Mouse (Mus musculus): ENCODE results near the gene Nfib. TPM values are rescaled to one million over a fixed set of nuclear protein-coding genes. Genes with fewer than 3 reads are reported as not detected.

The Nfib gene
- polyA plus RNA-seq, 1 experiment from 2014 or later: 58.4 TPM

GRCm38 (mm10) chr4:82456908-82457307 lies 248.6 kb downstream of the Nfib start:
- no peaks in the 10 kb centered on the region for H3K36me3 ChIP-seq
- H3K27ac ChIP-seq: no peak overlapping the region
- H3K9me3 ChIP-seq: no peaks in the 10 kb centered on the region
- H3K4me3 ChIP-seq (replicated peaks): no peak overlapping the region
- H3K9ac ChIP-seq (replicated peaks): no peak overlapping the region
- peaks cover 30% of the 10 kb centered on the region for H3K4me1 ChIP-seq (replicated peaks)
- H3K4me2 ChIP-seq (replicated peaks): no peak overlapping the region
- H3K27me3 ChIP-seq: no peaks in the 10 kb centered on the region
- peak; percentile 68 for ATAC-seq
- 83% methylated on average over 5 of the region's 5 CpGs for WGBS

- H3K27ac ChIP-seq: no peak overlapping the region
- H3K9ac ChIP-seq (replicated peaks): no peak overlapping the region
- H3K4me1 ChIP-seq (replicated peaks): peaks cover 30% of the 10 kb centered on the region
- no peak overlapping the region for H3K4me2 ChIP-seq (replicated peaks)
- 78% methylated on average over 3 of the region's 3 CpGs for WGBS
- no peaks in the 10 kb centered on the region for H3K9me3 ChIP-seq
- no peak overlapping the region for H3K4me3 ChIP-seq (replicated peaks)
- no peak for ATAC-seq
- no peaks in the 10 kb centered on the region for H3K36me3 ChIP-seq
- H3K27me3 ChIP-seq: no peaks in the 10 kb centered on the region
Measured at GRCm38 (mm10) chr4:82456323-82456713, 249.2 kb downstream of the Nfib start.

GRCm38 (mm10) chr4:82455617-82456322 lies 249.8 kb downstream of the Nfib start:
- Histone ChIP-seq H3K9me3 (no peaks in the 10 kb centered on the region), H3K4me1 (replicated peaks) (peaks cover 30% of the 10 kb centered on the region), H3K4me2 (replicated peaks) (no peak overlapping the region), H3K4me3 (replicated peaks) (no peak overlapping the region), H3K36me3 (no peaks in the 10 kb centered on the region), H3K9ac (replicated peaks) (no peak overlapping the region), H3K27me3 (no peaks in the 10 kb centered on the region), H3K27ac (no peak overlapping the region)
- WGBS: 95% methylated on average over 8 of the region's 8 CpGs
- no peak for ATAC-seq

GRCm38 (mm10) chr4:82454989-82455388 lies 250.6 kb downstream of the Nfib start:
- peaks cover 30% of the 10 kb centered on the region for H3K4me1 ChIP-seq (replicated peaks)
- WGBS: 92% methylated on average over 4 of the region's 4 CpGs
- H3K4me2 ChIP-seq (replicated peaks): no peak overlapping the region
- no peak overlapping the region for H3K4me3 ChIP-seq (replicated peaks)
- H3K27me3 ChIP-seq: no peaks in the 10 kb centered on the region
- ATAC-seq: no peak
- H3K27ac ChIP-seq: no peak overlapping the region
- no peaks in the 10 kb centered on the region for H3K9me3 ChIP-seq
- H3K9ac ChIP-seq (replicated peaks): no peak overlapping the region
- no peaks in the 10 kb centered on the region for H3K36me3 ChIP-seq

GRCm38 (mm10) chr4:82453341-82453740 lies 252.2 kb downstream of the Nfib start:
- no peak overlapping the region for H3K27ac ChIP-seq
- H3K4me2 ChIP-seq (replicated peaks): no peak overlapping the region
- no peaks in the 10 kb centered on the region for H3K36me3 ChIP-seq
- H3K4me1 ChIP-seq (replicated peaks): peaks cover 26% of the 10 kb centered on the region
- no peak overlapping the region for H3K4me3 ChIP-seq (replicated peaks)
- no peaks in the 10 kb centered on the region for H3K9me3 ChIP-seq
- no peak for ATAC-seq
- H3K9ac ChIP-seq (replicated peaks): no peak overlapping the region
- H3K27me3 ChIP-seq: no peaks in the 10 kb centered on the region

GRCm38 (mm10) chr4:82452905-82453304 lies 252.6 kb downstream of the Nfib start:
- Histone ChIP-seq H3K4me2 (replicated peaks) (no peak overlapping the region), H3K4me3 (replicated peaks) (no peak overlapping the region), H3K9me3 (no peaks in the 10 kb centered on the region), H3K27ac (no peak overlapping the region), H3K36me3 (no peaks in the 10 kb centered on the region), H3K4me1 (replicated peaks) (peaks cover 25% of the 10 kb centered on the region), H3K27me3 (no peaks in the 10 kb centered on the region), H3K9ac (replicated peaks) (no peak overlapping the region)
- 93% methylated on average over 4 of the region's 4 CpGs for whole genome bisulfite sequencing
- no peak for ATAC-seq

GRCm38 (mm10) chr4:82447061-82447671 lies 258.4 kb downstream of the Nfib start:
- ATAC-seq: peak; percentile 73
- peaks cover 19% of the 10 kb centered on the region for H3K4me1 ChIP-seq (replicated peaks)
- no peaks in the 10 kb centered on the region for H3K27me3 ChIP-seq
- H3K9ac ChIP-seq (replicated peaks): no peak overlapping the region
- H3K9me3 ChIP-seq: no peaks in the 10 kb centered on the region
- H3K4me2 ChIP-seq (replicated peaks): no peak overlapping the region
- H3K27ac ChIP-seq: peak overlapping the region; percentile 48; the same call in 1 of the 2 replicates
- WGBS: 15% methylated on average over 8 of the region's 8 CpGs
- no peak overlapping the region for H3K4me3 ChIP-seq (replicated peaks)
- no peaks in the 10 kb centered on the region for H3K36me3 ChIP-seq

- H3K27ac ChIP-seq: no peak overlapping the region
- no peak overlapping the region for H3K4me2 ChIP-seq (replicated peaks)
- peaks cover 23% of the 10 kb centered on the region for H3K4me1 ChIP-seq (replicated peaks)
- 97% methylated on average over 1 of the region's 1 CpGs for WGBS
- no peaks in the 10 kb centered on the region for H3K36me3 ChIP-seq
- ATAC-seq: no peak
- no peak overlapping the region for H3K9ac ChIP-seq (replicated peaks)
- no peak overlapping the region for H3K4me3 ChIP-seq (replicated peaks)
- no peaks in the 10 kb centered on the region for H3K9me3 ChIP-seq
- H3K27me3 ChIP-seq: no peaks in the 10 kb centered on the region
Measured at GRCm38 (mm10) chr4:82444078-82444477, 261.5 kb downstream of the Nfib start.

- Histone ChIP-seq H3K27ac (no peak overlapping the region), H3K4me2 (replicated peaks) (no peak overlapping the region), H3K27me3 (no peaks in the 10 kb centered on the region), H3K36me3 (no peaks in the 10 kb centered on the region), H3K4me3 (replicated peaks) (no peak overlapping the region), H3K9ac (replicated peaks) (no peak overlapping the region), H3K4me1 (replicated peaks) (peaks cover 23% of the 10 kb centered on the region), H3K9me3 (no peaks in the 10 kb centered on the region)
- 96% methylated on average over 5 of the region's 5 CpGs for WGBS
- no peak for ATAC-seq
Measured at GRCm38 (mm10) chr4:82443441-82443840, 262.1 kb downstream of the Nfib start.

- H3K9ac ChIP-seq (replicated peaks): no peak overlapping the region
- no peaks in the 10 kb centered on the region for H3K9me3 ChIP-seq
- peaks cover 25% of the 10 kb centered on the region for H3K4me1 ChIP-seq (replicated peaks)
- ATAC-seq: no peak
- no peak overlapping the region for H3K4me3 ChIP-seq (replicated peaks)
- 94% methylated on average over 5 of the region's 5 CpGs for WGBS
- no peaks in the 10 kb centered on the region for H3K36me3 ChIP-seq
- H3K27ac ChIP-seq: no peak overlapping the region
- no peak overlapping the region for H3K4me2 ChIP-seq (replicated peaks)
- no peaks in the 10 kb centered on the region for H3K27me3 ChIP-seq
Measured at GRCm38 (mm10) chr4:82443003-82443402, 262.5 kb downstream of the Nfib start.

- Histone ChIP-seq H3K9ac (replicated peaks) (no peak overlapping the region), H3K9me3 (no peaks in the 10 kb centered on the region), H3K27ac (no peak overlapping the region), H3K4me3 (replicated peaks) (no peak overlapping the region), H3K36me3 (no peaks in the 10 kb centered on the region), H3K4me1 (replicated peaks) (peaks cover 27% of the 10 kb centered on the region), H3K4me2 (replicated peaks) (no peak overlapping the region), H3K27me3 (no peaks in the 10 kb centered on the region)
- ATAC-seq: no peak
- 89% methylated on average over 2 of the region's 2 CpGs for WGBS
Measured at GRCm38 (mm10) chr4:82440606-82441005, 264.9 kb downstream of the Nfib start.

- H3K27ac ChIP-seq: no peak overlapping the region
- H3K9ac ChIP-seq (replicated peaks): no peak overlapping the region
- no peaks in the 10 kb centered on the region for H3K27me3 ChIP-seq
- no peaks in the 10 kb centered on the region for H3K9me3 ChIP-seq
- no peak overlapping the region for H3K4me3 ChIP-seq (replicated peaks)
- peaks cover 30% of the 10 kb centered on the region for H3K4me1 ChIP-seq (replicated peaks)
- H3K4me2 ChIP-seq (replicated peaks): no peak overlapping the region
- H3K36me3 ChIP-seq: no peaks in the 10 kb centered on the region
- ATAC-seq: no peak
- 68% methylated on average over 8 of the region's 8 CpGs for WGBS
Measured at GRCm38 (mm10) chr4:82439813-82440212, 265.7 kb downstream of the Nfib start.

GRCm38 (mm10) chr4:82438631-82439030 lies 266.9 kb downstream of the Nfib start:
- Histone ChIP-seq H3K4me2 (replicated peaks) (no peak overlapping the region), H3K4me3 (replicated peaks) (no peak overlapping the region), H3K27me3 (no peaks in the 10 kb centered on the region), H3K27ac (no peak overlapping the region), H3K9me3 (no peaks in the 10 kb centered on the region), H3K36me3 (no peaks in the 10 kb centered on the region), H3K4me1 (replicated peaks) (peaks cover 38% of the 10 kb centered on the region), H3K9ac (replicated peaks) (no peak overlapping the region)
- 95% methylated on average over 5 of the region's 5 CpGs for WGBS
- no peak for ATAC-seq
